Mouse (Mus musculus) urinary bladder, postnatal 4 days (tissue): ENCODE data around the gene Snrpc.

Experiments
- DNase-seq, 2 experiments: peaks; one replicate each; pipeline ENCODE4 v3.0.0; 2021 to 2022; ENCODE audit warnings: low spot score in 2 of 2

Snrpc gene

DNA sequence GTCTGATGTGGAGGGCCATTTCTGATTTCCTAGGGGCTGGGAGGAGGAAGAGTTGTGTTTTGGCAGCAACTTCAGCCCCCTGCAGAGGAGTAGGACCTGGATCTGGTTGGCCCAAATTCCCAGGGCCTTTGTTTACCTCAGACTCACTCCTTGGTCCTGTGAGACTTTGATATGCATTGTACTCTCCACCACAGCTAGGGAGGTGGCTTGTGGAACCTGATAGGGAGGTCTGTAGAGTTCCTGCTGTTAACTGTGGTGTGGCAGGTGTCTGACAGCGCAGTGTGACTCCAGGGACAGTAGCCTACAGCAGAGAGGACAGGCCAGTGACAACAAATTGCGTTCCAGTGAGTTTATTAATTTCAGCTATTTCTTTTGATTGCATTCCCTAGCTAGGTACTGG lies 21.2 kb downstream of the Snrpc start:
- no peak for DNase-seq

DNA sequence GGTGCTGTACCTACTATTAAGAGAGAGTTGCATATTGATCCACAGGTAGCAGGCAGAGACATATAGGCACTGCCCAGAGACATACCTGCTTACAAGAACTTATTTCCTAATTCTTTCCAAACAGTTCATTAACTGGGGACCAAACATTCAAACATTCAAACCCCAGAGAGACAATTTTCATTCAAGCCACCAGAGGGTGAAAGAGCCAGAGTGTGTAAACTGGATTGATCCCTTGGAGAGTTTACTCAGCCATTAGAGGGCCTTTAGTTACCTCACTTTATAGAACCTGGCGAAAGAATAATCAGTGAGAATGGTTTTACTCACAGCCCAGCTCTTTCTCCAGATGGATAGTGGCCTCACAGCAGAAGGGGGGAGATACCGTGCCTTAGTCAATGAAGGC lies 27.5 kb downstream of the Snrpc start:
- no peak for DNase-seq

DNA sequence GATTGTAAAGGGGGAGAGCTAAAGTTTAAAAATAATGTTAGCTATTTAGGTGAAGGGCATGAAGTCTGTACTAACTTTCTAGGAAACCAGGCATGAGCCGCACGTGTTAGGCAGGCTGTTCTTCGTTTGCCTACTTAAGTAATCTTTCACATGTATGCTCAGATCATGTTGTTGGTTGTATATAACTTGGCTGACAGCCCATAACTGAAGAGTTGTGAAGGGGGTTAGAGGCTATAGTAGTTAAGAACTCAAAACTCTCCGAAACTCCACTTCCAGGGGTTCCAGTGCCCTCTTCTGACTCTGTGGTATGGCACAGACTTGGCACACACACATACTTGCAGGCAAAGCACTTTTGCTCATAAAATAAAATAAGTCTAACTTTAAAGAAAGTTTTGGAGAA lies 28.8 kb downstream of the Snrpc start:
- DNase-seq, result no peak

DNA sequence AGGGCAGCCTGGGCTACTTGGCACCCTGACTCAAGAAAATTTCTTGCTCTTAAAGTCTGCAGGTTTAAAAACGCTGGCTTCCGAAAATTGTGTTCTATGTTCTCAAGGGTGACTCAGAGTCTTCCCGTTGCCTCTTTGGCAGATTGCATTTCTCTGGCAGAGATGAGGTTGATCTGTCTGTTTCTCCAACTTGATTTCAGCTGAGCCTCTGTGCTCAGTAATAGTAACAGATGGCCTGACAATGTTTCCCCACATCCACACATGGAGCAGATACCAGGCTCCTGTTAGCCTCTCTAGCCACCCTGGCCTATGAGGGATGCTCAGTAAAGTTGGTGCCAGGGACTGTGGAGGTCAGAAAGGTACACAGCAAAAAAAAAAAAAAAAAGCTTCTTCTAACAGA lies 33.9 kb downstream of the Snrpc start:
- DNase-seq, result no peak

DNA sequence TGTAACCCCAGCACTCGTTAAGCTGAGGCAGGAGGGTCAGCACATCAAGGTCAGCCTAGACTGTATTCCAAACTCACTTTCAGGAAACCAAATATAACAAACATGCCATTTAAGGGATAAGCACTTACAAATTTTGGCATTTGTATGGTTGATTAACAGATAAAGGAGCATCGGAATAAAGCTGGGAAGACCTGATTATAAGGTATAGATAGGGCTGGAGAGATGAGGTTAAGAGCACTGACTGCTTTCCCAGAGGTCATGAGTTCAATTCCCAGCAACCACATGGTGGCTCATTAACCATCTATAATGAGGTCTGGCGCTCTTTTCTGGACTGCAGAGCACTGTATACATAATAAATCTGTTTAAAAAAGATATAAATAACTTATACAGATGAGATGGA lies 35.6 kb downstream of the Snrpc start:
- no peak for DNase-seq

DNA sequence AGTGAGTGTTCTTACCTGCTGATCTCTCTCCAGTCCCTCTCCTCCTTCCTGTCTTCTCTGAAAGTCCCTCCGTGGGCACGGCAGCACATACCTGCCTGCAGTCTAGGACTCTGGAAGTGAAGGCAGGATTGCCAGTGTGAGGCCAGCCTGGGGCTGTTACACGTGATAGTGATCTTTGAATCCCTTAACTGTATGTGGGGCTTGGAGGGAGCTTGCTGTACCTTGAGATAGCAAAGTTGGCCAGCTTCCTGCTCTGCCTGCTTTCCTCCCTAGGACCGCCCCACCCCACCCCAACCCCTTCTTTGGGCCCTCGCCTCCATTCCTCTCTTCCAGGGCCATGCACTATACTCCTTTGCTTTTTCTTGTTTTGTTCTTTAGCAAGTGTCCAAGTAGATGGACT lies 36.6 kb downstream of the Snrpc start:
- DNase-seq, result no peak

DNA sequence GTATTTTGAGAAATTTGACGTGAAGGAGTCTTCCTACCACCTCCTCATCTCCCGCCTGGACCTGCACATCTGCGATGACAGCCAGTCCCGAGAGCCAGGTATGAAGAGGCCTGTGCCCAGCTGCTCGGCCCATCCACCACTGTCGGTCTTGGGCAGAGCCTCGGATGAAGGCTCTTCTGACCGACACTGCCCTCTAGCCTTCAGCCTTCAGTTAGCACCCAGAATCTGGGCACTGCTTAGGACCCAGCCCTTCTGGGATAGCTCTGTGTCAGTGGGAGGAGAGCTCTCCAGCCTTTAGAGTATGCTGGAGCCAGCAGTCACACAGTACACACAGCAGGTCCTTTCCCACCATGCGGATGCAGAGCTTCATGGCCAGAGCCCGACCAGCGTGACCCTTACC lies 43.6 kb downstream of the Snrpc start:
- DNase-seq, result no peak

DNA sequence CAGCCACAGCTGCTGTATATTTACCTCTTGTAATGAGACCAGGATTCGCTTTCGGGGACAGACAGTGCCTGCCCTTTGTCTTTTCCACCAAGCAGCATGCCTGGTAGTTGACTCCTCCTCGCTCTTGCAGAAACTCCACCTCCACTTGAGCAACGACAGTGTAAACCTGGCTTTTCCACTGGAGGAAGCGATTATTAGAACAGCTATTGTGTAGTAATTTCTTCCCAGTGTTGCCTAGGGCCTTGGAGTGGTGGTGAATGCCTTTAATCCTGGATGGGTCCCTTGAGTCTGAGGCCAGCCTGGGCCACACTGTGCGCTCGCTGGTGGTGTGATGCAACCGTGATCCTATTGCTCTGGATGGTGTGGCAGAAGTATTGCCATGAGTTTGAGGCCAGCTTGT lies 45.2 kb downstream of the Snrpc start:
- DNase-seq, result no peak

DNA sequence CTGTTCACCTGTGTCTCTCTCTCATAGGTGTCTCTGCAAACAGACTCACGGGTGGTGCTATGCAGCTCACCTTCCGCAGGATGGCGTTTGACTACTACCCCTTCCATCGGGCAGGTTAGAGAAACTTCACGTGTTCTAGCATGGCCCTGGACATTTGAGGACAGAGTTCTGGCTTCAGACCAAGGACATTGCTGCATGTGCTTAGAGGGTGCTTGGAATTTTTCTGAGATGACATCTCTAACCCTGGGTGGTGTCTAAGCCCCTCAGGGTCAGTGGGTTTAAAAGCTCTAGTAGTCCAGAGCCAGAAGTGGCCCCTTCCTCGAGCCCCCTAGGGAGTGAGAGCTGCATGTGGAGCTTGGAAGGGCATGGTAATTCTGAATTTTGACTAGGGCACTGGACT lies 46.0 kb downstream of the Snrpc start:
- no peak for DNase-seq

DNA sequence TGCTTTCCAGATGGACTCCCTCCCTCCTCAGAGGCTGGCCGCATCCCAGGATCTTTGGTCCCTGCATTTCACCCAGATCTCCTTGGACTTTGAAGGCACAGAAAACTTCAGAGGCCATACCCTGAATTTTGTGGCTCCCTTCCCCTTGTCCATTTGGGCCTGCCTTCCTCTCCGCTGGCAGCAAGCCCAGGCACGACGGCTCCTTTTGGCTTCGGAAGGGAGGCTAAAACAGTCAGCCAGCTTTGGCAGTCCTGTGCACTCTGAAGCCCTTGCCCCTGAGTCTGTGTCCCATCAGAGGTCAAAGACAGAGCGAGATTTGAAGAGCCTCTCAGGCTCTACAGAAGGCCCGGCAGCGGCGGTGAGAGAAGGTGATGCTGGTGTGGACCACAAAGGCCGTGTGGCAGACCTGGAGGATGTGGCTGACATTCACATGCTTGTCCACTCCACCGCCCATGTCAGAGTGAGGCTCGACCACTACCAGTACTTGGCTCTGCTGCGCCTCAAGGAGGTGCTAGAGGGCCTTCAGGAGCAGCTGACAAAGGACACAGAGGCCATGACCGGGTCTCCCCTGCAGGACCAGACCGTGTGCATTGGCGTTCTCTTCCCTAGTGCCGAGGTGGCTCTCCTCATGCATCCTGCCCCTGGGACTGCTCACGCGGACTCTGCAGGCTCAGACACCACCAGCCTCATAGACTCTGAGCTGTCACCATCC lies 48.7 kb downstream of the Snrpc start:
- no peak for DNase-seq
